Mouse (Mus musculus) heart, postnatal 0 days (tissue): ENCODE measurements around the gene Crtc1.

Experiments used
- CTCF ChIP-seq: IDR thresholded peaks from 2 replicates; pipeline ENCODE4 v1.5.1; 2016; ENCODE audit warnings: antibody characterized with exemption, control low read depth, low read depth
- EP300 ChIP-seq: IDR thresholded peaks from 2 replicates; pipeline ENCODE4 v1.6.1; 2016; ENCODE audit warnings: antibody characterized with exemption, low read depth

- TF ChIP-seq EP300 (no peak), CTCF (no peak)
Observed at GRCm38 (mm10) chr8:70417914-70418313, 21.5 kb downstream of the Crtc1 start.
